Mouse (Mus musculus) inflammation-experienced regulatory T-cells, adult 6 months (primary cell): ENCODE measurements at regions not wholly inside any gene's neighbourhood (a gene's known extent, or its start where the extent isn't known, plus 50 kb on each side); places are given as distances from the start of the nearest gene placed in this dataset.
A peak's percentile ranks its signal among the peaks of the same experiment; 100 is the strongest.
"Not testable (repeated sequence)": the region's sequence is repeated elsewhere in the genome, so short reads cannot be mapped to it uniquely, and the experiment has no call there.

ENCODE experiments used
- ATAC-seq: one replicate; pipeline ENCODE4 v1.8.0; 2017

DNA sequence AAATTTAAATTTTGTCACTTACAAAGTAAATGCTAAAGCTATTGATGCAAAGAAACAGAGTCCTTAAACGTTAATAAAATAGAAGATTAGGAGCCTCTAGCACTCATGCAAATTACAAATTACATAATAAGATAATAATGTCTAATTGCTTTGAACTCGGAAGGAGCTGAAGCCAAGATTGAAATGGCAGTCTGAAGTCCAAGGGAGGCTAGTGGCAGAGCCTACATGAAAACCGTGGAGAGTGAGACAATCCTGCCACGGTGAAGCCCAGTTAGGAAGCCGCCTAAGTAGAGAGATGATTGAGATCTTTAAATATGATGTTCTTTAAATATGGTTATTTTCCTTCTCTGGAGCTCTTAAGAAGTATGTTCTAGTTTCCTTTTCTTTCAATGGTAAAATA is 260.0 kb downstream of the Nfkbiz start:
- ATAC-seq: no peak

DNA sequence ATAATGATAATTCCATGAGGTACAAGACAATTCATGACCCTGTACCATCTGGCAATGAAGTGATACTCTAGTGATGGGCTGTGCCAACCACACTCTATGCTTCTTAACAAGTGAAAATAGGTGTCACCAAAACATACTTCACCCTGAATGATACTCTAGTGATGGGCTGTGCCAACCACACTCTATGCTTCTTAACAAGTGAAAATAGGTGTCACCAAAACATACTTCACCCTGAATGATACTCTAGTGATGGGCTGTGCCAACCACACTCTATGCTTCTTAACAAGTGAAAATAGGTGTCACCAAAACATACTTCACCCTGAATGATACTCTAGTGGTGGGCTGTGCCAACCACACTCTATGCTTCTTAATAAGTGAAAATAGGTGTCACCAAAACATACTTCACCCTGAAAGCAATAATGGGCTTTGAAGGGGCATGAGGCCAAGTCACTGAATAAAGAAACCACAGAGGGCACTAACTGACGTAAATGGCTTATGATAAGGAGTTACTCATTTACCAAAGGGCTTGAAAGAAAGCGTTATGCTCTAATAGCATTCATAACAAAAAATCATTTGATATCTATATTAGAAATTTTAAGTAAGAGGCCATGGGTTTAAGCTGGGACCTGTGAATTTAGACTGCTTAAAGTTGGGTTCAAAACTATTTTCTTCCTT is 263.0 kb downstream of the Nfkbiz start:
- ATAC-seq: not testable (repeated sequence)

DNA sequence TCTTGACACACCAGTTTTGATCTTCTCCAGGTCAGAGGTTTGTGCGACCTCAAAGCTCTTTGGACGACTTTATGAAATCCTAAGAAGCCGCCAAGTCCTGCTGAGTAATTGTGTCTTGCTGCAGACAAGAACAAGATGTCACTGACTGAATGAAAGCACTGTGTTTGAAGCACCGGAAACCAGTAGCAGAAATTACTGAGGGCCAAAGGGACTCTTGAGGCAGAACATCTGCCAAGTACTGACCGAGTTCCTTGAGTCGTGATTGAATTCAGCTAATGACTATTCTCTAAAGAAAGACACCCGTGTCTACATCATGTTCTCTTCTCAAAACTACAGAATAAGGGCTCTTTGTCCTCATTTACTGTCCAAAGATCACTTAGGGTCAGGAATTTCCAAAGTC is 267.6 kb downstream of the Nfkbiz start:
- no peak for ATAC-seq

DNA sequence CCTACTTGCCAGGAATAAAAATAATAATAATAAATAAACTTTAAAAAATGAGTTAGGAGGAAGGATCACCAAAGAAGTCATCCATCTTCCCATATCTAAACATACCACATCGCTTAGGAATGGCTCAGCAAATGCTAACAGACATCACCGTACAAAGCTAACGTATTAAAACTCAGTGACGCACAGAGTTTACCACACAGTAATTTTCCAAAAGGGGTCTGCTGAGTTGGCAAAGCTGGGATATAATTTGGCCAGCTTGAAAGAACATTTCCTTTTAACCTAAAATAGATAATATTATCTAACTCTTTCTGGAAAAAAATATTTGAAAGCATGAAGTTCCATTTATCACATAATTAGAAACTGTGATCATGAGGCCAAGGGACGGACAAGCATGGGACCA is 268.6 kb downstream of the Nfkbiz start:
- no peak for ATAC-seq

DNA sequence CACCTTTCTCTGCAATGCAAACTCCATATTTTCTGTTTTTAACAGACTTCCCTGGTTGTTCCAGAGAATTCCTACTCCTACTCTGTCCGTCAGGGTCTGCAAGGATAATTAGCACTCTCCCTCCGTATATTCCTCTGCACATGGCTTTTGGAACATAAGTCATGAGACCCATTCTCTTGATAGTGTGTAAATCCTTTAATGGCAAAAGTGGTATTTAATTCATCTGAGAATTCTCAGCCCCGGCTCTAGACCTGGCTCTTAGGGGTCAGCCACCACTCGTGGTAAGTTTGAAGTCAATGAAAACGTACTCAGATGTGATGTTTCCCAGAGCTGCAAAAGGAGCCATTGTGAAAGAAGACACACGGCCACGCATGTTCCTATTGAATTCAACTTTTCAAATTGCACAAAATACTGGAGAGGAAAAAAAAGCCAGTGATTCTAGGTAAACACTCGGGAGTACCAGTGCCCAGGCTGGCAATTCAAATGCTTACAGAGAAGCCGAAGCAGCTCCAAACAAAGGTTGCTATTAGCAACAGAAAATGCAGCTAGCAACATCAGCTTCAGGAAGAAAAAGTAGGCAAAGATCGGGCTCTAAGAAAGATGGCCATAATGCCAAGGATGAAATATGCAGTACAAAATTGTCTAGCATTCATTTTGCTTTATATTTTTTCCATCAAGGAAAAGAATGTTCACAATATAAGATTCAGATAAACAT is 258.2 kb upstream of the Zpld1 start:
- peak; percentile 35 for ATAC-seq

DNA sequence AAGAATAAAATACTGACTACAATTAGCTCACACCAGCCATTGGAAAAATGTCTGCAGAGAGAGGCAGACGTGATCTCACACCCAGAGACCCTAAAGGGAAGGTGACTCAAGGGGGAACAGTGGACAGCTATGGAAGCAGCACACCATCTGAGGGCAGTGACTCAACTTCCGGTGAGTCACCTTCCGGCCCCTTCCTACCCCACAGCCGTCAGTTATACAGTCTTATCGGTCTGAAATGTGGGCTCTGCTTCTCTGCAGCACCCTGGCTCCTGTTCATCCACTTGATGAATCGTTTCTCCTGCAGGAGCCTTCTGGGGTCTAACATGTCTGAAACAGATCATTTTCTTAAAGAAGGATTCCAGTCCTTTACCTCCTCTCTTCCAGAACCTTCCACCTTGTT is 257.4 kb upstream of the Zpld1 start:
- ATAC-seq: peak; percentile 83

DNA sequence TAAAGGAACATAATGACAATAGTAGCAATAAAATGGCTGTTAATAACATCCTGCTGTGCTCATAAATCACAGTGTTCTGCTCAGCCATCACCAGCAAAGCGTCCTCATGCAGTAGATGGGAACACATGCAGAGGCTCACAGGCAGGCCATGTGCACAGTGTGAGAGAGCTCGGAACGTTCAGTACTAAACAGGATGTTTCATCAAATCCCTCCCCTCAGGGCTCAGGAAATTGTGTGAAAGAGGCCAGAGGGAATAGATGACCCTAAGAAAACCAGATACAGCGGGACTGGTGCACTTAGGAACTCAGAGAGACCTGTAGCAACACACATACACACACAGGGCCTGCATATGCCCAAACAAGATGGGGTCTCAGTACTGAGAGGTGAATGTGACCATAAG is 256.1 kb upstream of the Zpld1 start:
- no peak for ATAC-seq

DNA sequence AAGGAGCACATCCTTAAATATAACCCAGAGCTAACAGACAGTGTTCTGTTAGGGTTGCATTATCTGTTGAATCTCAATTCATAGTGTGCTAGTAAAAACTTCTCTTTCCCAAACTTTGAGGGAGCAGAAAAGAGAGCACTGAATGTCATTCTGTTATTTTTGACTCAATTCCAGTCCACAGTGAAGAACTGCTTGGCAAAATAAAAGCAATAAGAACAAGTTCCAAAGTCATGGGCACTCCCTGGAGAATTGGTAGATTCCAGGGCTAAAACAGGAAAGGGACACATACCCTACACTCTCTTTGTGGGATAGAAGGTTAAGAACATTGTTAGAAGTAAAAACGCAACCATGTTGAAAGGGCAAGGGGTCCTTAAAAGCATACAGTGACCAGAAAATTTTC is 253.6 kb upstream of the Zpld1 start:
- no peak for ATAC-seq

DNA sequence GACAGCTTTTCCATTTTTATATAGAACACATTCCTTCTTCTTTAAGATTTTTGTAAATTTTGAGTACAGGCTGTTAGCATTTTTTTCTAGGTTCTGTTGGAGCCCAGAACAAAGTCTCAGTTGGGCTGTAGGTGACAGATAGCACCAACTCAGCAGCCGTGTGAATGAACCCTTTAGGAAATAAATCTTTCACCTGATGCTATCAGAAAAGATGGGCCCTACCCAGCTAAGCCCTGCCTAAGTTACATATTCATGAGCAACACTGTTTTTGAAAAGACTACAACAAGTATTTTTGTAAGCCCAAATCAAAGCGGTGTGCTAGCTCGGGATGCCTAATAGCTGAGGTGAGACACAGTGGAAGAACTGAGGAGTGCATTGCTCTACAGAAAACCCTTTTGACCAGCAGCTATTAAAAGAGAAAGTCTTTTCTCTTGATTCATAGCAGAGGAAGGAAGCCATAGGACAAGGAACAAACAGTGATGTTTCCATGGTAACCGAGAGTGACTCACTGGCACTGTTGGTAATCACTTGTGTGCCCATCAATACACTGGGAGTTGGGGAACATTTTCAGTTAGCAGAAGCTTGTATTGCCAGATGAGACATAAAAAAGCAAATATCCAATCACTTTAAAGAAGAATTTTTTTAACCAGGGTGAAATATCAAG is 253.0 kb upstream of the Zpld1 start:
- peak; percentile 81 for ATAC-seq

DNA sequence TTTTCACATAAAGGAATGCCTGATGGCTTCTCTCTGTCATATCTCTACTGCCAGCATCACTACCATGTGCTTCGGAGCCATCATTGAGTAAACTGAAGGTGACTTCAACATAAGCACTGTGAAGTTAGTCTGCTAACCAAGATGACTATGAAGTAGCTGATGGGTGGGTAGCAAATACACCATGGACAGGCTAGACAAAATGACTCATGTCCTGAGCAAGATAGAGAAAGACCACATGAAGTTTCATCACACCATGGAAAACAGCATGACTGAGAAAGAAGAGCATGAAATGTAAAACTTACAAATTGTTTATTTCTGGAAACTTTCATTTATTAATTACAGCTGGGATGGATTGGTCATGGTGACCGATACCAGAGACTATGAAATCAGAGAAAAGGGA is 249.3 kb upstream of the Zpld1 start:
- no peak for ATAC-seq

DNA sequence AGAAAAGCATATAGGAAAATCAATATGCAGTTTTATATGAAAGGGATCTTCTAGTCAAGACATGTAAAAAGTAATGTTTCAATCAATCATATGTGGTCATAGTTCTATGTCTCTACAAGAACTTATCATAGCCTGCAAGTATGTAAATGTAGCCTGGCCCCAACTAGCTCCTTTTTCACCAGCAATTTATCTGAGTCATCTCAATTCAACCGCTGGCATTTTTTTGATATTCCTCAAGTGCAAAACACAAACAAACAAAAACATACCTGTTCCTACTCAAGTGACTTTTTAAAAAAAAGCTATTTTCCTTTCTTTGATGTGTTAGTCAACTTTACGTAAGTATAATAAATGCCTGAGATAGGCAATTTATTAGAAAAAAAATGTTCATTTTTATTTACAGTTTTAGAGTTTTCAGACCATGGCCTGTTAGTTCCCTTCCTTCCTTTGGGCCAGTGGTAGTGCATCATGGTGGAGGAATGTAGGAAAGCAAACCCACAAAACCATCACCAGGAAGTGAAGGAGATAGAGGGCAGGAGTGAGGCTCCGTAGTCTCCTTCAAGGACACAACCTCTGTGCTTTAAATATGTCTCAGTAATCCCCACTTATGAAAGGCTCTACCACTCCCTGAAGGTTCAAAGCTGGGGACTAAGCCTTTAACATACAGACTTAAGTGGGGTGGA is 242.7 kb upstream of the Zpld1 start:
- ATAC-seq: no peak

DNA sequence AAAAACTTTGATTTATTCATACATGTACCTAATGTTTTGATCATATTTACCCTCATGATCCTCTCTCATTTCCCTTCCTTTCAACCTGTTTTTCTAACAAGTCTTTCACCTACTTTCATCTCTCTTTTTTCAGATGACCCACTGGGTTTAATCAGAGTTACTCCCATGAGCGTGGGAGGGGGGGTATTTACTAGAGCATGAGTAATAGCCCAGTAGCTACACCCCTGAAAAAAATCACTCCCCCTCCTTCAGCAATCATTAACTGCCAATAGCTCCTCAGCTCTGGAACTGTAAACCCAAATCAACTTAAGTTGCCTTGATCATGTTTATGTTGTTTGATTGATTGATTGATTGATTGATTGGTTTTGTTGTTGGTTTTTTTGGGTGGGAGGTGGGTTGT is 241.4 kb upstream of the Zpld1 start:
- no peak for ATAC-seq

DNA sequence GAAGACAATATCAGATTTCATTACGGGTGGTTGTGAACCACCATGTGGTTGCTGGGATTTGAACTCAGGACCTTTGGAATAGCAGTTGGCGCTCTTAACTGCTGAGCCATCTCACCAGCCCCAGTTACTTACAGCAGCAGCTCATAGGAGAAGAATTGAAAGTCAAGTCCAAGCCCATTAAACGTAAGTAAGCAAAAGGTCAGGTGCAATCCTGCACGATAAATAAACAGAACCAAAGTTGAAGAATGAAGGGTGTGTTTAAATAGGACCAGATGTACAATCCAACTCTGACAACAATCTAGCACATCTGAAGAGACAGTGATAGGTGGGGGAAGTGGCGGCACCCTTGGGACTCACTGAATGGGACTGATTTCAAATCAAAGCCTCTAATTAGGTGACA is 239.8 kb upstream of the Zpld1 start:
- ATAC-seq: no peak

DNA sequence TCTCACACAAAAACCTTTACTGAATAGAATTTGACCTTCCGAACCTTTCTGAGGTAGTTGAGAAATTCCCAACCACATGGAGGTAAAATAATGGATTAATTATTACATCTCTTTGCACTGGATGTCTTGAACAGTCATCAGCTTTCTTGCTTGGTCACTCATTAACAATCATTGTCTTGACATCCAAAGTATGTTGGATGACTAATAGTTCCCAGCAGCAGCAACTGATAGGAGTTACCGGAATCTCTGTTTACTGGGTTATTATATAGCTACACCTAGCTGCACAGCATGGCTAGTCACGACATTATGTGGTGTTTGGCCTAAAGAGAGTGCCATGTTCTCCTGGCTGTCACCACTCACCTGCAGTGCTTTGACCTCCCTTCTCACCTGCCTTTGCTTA is 234.9 kb upstream of the Zpld1 start:
- no peak for ATAC-seq

DNA sequence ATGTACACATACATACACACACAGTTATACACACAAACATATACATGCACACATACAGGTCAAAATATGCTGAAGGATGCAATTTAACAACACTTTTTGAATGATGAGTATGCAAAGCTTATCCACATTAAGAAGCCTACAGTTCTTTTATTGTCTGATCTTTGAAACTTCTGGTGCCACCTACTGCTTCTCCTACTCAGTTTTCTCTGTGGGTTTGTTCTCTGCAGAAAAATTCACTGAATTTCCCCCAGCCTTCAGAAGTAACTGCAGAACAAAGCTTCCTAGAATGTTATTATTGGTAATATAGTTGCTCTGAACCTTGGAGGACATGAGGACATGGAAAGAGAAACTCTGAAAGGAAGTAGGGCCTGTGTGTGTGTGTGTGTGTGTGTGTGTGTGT is 233.1 kb upstream of the Zpld1 start:
- peak; percentile 36 for ATAC-seq

DNA sequence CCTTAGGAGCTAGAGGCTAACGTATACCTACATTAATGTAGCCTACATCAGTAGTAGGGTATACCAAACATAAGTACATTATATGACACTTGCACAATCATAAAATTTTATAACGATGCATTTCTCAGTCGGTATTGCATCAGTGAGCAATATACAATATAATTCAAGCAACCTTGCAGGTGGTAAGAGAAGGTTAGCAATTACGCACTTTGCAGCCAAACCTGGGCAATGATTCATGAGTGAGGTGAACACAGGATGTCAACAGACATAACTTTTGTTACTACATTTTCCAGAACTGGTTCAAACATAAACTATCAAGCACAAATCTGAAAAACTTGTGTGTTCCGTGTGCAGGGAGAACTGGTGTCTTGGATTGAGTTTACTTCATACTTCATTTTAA is 229.9 kb upstream of the Zpld1 start:
- peak; percentile 15 for ATAC-seq

DNA sequence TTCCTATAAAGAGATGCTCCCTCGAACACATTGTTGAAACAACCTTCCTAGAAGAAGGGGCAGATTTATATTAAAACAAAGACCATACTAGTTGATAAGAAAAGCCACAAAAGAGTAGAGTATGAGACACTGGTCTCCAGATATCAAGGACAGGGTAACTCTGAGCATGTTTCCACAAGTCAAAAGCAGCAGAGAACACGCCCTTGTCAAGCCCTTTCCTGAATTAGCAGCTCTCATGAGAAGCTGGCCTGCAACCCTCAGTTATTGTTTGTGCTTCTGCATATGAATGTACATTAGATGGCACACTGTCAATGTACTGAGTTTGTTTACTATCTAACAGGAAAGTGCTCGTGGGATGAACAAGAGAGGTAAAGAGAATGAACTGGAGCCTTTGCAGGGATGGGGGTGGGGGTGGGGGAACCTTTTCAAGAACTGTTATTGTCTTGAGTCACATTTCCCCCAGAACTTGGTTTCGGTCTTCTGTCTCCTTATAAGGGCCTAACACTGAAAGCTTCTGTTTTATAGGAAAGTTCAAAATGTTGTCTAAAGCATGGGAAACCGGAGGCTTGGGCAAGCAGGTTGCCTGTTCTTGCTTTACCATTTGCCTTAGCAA is 228.6 kb upstream of the Zpld1 start:
- ATAC-seq: peak; percentile 66

DNA sequence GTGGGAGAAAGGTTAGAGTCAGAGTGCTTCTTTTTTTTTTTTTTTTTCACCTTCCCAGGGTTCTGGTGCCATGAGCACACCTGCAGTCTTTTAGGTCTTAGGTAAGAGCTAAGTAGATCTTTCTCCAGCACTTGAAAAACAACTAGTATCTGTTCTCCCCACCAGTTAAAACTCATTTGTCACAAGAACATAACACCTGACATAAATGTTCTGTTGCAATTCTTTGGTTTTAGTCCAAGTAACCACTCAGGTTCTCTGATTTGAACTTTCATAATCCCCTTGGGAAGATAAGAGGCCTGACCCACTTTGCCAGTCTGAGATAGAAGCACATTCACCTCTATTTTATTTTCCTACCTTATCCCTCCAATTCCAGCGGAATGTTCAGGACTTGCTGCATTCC is 225.5 kb upstream of the Zpld1 start:
- no peak for ATAC-seq

DNA sequence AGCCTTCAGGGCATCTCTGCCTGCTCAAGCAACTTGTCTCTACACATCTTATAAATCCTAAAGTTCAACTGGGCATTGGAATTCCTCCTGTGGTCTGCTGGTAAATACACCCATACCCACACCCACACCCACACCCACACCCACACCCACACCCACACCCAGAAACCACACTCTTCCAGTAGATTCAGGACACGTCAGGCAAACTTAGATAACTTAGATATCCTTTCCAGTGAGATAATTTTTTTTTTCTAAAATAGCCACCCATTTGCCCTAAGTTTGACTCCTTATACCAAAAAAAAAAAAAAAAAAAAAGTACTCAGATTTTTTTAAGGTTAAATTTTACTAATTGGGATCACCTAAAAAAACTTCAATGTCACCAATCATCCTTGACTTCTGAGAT is 224.5 kb upstream of the Zpld1 start:
- ATAC-seq: no peak

DNA sequence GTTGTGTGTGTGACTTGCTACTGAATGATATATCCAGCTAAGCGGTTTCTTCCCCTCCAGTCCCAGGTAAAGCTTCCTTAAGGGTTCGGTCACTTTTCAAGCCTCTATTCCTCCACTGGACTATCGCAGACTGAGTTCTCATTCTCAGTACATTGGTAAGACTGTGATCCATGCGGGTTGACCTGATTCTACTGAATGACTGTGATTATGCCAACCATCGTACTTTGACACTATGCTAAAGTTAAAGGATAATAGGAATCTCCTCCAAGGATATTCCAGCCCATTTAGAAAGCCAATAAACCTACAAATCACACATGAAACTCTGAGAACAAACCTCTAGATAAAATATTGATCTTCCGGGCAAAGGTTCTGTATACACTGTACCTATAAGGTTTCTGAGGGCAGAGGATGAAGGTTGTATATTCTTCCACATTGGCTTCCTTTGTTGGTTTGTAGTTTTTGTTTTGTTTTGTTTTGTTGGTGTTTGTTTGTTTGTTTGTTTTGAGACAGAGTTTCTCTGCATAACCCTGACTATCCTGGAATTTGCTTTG is 223.7 kb upstream of the Zpld1 start:
- ATAC-seq: no peak

DNA sequence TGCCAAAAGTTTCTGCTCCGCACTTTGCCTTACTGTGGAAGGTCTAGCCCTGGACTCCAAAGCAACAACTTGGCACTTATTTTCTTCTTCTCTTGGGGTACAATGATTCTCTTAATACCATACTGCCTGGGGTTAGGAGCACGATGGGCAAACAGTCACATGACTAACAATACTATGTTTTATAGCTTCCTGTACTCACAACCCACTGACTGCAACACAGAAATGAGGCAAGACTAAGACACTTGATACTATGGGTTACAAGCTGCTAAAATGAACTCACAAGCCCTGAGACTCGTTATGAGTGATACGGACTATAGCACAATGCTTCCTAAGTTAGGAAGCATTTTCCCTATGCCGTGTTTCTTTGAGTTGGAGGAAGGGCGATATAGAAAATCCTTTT is 222.3 kb upstream of the Zpld1 start:
- ATAC-seq: no peak

DNA sequence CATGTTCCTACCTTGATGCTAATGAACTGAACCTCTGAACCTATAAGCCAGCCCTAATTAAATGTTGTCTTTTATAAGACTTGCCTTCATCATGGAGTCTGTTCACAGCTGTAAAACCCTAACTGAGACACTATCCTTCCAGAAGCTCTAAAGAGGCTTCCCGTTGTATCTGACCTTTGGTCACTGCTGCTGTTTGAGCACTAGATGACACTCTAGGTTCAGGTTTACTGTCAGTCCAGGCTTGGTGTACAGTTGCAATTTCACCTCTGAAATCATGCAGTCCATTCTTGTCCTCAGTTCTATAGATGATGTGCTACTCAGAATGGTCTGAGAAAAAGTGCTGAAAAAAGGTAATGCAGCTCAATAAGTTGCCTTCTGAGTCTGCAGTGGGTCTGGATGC is 221.9 kb upstream of the Zpld1 start:
- ATAC-seq: peak; percentile 98

DNA sequence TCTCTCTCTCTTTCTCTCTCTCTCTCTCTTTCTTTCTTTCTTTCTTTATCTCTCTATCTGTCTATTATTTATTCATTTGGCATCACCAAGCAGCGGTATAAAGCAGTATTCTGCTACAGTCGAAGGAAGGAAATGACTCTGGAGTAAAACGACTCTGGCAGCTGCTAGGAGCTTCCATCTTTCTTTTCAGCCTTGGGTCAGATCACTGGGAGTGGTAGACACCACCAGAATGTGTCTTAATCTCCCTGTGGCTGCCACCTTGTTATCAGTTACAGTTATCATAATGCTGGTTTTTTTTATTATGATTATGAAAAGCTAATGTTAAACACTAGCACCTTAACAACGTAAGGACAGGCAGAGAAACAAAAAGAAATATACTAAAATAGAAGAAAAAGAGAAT is 219.2 kb upstream of the Zpld1 start:
- no peak for ATAC-seq
